Mouse (Mus musculus) adrenal gland, postnatal 4 days (tissue): ENCODE data around the gene Asf1b. TPM values are rescaled to one million over a fixed set of nuclear protein-coding genes. Genes with fewer than 3 reads are reported as not detected.

Source experiments
- DNase-seq, 2 experiments: peaks; one replicate each; pipeline ENCODE4 v3.0.0; 2021 to 2022; ENCODE audit warnings: low spot score in 2 of 2, mixed read lengths in 2 of 2
- long read RNA-seq, 2 experiments: library from polyadenylated mRNA; stranded (forward); transcript quantifications; one replicate each; pipeline ENCODE4 v2.0.0; 2021
- total RNA-seq, 2 experiments: library from RNA; stranded (reverse); gene quantifications; 2 replicates each; pipeline ENCODE4 v1.2.3; 2021

Asf1b gene
- 10 to 100 TPM; 16.9 to 20.1 TPM for total RNA-seq
- long read RNA-seq, experiment 1, transcript Asf1b-201 (4 exons, 1,788 nt), result major isoform, 14 of 16 reads
- long read RNA-seq, experiment 1, partial matches to known transcripts, result 1 of 16 reads
- long read RNA-seq, experiment 1, other reads (novel, unspliced or antisense), result 1 of 16 reads
- long read RNA-seq, experiment 2, transcript Asf1b-201 (4 exons, 1,788 nt), result major isoform, 27 of 30 reads
- long read RNA-seq, experiment 2, partial matches to known transcripts, result 0 of 30 reads
- long read RNA-seq, experiment 2, other reads (novel, unspliced or antisense), result 3 of 30 reads

DNA sequence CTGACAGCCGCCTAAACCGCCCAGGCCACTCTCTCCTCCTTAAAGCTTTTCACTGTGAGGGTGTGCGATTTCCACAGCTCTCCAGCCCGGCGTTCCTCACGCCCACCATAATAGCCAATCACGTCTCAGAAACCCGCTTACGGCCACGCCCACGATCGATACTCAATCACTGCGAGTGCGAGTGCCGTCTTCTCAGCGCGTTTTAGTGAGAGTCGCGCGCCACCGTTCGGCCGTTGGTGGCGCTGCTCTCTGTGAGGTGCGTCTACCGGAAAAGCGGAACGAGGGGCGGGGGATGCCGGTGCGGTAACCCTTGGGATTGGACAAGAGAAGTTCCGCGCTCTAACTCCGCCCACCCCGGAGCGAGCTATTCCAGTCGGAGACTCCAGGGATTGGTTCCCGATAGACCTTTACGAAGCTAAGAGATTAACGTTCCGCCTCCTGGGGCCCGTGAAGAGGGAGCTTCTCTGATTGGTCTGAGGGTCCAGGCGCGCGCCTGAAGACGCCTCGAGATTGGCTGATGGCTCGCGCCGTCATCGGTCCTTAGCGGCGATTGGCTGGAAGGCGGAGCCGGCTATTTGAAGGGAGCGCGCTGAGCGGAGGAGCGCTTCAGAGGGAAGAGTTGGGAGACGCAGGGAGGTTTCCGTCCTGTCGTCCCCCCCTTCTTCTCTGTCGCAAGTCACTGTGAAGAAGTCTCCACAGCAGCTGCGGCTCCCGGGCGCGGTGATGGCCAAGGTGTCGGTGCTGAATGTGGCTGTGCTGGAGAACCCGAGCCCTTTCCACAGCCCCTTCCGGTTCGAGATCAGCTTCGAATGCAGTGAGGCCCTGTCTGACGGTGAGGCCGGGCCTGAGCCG lies at the start of gene Asf1b, which contains the start of gene Gm10644:
Gene Asf1b (plus strand): TSS at position 402 of the 852 bp plus-strand sequence.
Gene Gm10644 (minus strand): TSS at position 100 of the 852 bp plus-strand sequence.
- DNase-seq, result peak; percentile 77 to 95

DNA sequence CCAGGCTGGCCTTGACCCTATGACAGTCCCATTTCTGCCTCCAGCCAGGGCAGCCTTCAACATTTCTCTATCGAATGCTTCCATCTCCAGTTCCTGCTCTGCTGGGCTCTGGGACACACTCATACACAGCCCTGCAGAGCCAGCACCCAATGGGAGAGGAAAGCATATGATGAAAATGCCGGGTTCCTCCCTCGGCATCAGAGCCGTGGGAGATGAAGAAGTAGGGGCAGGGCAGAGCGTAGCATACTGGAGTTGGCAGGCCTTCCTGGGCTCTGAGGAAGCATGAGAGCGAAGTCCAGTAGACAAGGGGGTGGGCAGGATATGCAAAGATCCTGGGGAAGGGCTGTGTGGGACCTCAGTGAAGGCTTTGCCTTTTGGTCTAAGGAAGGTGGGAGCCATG lies 46.7 kb upstream of the Asf1b start:
- DNase-seq, result no peak

DNA sequence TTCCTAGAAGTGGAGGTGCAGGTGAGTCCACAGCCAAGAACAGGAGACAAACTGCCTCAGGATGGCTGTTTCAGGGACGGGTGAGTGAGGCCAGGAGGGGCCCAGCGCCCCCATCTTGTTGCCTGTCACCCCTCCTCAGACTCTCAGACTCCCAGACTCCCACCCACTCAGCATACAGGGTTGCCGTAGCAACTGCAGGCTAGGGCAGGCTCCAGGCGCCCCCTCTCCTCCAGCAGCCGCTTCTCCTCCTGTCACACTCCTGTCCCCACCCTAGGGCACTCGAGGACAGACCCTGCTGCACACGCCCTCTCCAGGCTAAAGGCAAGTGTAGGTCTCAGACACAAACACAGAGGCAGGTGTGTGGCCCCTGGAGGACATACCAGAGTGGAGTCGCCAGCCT lies 46.0 kb upstream of the Asf1b start:
- DNase-seq, result no peak

DNA sequence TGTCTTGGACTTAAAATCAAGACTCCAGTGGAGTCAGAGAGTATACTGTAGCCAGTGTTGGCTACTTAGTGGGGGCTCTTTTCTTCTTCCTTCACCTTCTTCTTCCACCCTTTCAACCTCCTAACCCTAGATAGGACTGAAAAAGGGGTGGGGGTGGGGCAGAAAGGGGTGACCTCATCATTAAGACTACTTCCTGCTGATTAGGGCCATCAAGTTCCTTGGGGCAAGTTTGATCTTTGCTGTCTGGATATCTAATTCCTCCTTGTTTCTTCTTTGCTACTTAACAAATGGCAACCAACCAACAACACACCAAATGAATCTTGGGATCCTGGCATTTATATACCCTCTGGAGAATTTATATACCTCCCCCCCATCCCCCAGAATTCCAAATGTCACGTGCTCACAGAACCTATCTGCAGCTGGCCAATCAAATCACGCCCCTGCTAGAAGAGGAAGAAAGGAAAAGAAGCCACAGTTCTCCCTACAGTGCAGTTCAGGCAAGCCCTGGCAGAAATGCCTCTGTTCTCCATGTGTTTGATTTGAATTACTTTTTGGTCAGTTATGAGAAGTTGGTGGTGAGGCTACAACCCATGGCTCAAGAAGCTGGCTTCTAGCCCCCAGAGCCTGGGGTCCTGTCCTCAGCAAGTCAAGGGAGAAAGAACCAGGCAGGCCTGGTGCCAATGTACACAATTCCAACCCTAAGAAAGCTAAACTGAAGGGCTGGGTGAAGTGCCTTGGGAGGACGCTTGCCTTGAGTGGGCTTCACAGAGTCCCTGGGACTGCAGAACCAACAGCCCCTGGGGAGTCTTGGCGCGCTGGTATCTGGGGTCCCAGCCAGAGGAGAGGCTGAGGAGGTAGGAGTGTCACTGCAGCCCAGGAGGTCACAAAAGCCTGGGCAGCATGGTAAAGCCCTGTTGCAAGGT lies 43.2 kb upstream of the Asf1b start:
- no peak for DNase-seq

DNA sequence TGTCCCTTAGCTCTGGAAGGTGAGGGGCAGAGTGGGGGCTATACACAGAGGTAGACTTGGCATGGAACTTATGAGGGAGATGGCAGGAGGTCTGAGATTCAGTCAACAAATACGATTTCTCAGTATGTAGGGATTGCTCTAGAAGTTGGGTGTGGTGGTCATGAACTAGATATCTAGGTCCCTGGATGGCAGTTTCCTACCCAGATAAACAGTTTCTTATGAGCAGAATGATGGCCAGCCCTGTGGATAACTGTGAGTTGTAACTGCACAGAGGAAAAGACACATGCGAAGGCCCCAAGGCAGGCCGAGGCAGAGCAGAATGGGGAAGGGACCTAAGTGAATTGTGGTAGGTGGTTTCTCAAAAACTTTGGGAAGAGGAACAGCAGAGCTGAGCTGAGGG lies 41.1 kb upstream of the Asf1b start:
- no peak for DNase-seq

DNA sequence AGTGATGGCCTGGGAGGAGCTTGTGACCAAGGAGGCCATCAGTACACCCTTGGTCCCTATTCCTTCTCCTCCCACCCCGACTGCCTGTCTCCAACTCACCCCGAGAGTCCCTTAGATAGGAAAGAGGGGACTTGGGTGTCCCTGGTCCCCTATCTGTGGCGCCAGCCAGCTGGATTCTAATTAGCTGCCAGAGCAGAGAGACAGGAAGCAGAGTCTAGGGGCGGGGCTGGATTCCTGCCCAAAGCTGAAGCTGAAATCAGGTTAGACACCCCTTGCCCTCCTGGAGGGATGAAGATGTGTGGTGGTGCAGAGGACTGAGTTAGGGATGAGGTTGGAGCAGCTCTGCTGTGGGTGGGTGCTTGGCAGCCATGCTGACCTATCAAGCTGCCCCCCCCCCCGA lies 40.4 kb upstream of the Asf1b start:
- no peak for DNase-seq

DNA sequence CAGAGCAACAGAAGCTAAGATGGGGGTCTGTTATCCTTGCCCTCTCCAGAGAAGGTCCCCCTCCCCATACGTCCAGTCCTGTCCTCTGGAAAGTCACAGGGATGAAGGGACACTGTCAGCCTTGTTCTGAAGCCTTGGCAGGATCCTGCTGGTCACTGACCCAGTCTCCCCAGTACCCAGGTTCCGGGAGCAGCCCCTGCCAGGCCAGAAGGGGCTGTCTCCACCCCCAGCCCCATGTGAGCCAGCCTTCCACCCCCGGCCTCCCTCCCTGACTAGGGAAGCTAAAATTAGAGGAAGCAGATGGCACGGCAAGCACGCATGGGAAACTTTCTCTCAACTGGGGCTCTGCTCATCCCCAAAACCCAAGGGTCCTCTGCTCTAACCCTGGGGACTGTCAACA lies 39.3 kb upstream of the Asf1b start:
- DNase-seq, result no peak

DNA sequence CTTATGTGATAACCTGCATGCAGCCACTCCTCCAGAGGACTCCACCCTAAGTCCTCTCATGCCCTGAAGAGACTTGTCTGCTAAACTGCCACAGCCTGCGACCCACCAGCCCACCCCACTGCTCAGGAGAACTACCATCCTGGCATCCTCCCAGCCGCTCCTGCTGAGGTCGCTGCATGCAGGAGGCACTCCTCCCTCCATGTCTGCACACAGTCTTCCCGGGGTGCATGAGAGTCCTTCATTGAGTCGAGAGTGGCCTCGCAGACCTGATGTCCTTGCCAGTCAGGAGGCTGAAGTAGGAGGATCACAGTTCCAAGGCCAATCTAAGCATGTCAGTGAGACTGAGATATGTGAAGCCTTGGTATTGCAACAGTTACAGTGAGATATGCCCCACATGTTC lies 37.7 kb upstream of the Asf1b start:
- no peak for DNase-seq

DNA sequence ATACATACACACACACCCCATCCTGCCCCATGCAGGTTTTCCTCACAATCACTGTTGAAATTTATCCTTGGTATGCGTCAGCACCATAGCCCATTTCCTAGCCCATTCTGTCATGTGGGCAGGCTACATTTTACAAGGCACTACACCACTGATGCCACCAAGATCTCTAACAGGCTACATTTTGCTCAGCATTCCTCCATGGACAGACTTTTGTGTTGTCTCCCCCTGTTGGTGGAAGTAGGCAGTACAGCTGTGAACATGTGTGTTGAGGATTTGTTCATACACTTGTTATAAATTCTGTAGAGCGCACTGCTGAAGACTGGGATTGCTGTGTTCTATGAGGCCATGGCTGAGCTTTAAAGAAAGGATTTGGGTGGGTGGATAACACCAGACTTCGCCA lies 33.7 kb upstream of the Asf1b start:
- DNase-seq, result peak; percentile 57 to 75

DNA sequence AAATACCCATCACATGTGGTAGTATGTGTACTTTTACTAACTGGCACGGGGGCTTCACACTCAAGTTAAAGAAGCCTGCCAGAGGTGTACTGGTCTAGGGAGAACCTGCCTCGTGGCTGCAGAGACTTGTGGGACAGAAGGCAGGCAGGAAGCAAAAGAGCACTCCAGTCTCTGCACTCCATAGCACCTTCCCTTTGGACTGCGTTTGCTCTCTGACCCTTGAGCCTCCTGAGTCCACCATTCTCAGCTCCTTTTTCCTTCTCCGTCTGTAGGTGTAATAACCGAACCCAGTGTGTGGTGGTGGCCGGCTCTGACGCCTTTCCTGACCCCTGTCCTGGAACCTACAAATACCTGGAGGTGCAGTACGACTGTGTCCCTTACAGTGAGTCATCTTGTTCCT lies 32.6 kb upstream of the Asf1b start:
- no peak for DNase-seq

DNA sequence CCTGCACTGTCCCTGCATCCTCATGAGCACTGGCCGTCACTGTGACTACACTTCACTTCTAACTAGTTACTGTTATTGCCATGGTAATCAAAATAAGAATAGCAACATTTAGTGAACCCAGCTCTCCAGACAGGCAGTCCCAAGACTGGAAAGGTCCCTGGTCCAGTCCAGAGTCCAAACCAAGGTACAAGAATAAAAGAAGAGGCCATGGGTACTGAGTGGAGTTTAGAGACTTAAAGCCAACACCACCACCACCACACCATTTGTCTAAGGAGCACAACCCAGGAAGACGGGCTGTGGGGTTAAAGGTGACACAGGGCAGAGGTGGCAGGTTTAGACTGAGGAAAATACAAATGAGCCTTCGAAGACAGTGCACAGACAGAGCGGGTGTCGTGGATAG lies 30.7 kb upstream of the Asf1b start:
- DNase-seq, result no peak

DNA sequence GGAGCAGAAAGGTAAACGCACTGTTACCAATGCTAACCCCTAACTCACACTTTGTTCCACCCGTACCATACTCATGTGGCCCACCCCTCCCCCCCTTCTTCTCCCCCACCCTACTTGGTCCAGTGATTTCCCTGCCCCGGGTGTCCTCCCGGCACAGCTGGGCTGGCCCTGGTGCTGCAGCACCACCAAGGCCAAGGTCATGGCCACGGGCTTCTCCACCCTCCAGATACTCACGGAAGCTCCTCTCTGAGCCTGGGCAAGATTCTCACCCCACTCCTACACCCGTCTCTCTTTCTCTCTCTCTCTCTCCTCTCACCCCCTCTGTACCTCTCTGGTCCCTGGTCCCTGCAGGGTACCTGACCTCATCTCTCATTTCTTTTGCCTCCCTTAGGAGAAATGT lies 29.0 kb upstream of the Asf1b start:
- peak in 1 of 2 experiments; percentile 40 for DNase-seq

DNA sequence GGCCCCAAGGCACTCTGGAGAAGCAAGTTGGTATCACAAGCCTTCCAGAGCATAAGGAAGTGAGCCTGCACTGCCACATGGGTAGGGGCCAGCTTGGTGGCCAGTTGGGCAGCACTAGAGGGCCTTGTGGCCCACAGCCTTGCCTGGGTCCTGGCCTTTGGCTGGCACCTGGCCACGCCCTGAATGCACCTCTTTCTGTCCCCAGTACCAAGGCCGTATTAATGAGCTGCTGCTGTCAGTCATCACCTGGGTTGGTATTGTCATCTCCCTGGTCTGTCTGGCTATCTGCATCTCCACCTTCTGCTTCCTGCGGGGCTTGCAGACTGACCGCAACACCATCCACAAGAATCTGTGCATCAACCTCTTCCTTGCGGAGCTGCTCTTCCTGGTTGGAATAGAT lies 21.1 kb upstream of the Asf1b start:
- no peak for DNase-seq

DNA sequence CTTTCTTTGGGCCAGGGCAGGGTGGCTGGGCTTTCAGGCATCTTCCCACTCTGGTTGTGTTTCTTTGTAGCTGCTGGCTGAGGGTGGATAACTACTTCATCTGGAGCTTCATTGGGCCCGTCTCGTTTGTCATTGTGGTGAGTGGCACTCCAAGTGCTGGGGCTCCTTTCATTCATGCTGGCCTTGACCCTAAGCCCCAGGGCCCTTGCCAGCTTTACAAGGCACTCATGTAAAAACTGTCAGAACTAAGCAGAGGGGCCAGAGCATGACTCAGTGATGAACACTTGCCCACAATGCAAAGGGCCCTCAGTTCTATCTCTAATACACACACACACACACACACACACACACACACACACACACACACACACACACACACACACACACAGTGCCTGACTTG lies 20.3 kb upstream of the Asf1b start:
- no peak for DNase-seq

DNA sequence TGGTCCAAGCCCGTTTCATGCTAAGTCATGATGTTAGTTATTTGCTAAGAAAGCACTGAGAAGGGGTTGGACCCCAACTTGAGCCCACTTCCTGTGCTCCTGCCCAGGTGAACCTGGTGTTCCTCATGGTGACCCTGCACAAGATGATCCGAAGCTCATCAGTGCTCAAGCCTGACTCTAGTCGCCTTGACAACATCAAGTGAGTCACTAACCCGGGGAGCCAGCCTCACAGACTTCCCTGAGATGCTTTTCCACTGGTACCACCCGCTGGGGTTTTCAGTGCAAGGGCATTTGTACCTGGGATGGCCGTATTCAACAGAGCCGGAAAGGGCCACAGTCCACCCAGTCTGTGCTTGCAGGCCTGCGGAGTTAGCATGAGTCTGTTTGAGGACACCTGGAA lies 19.9 kb upstream of the Asf1b start:
- DNase-seq, result no peak

DNA sequence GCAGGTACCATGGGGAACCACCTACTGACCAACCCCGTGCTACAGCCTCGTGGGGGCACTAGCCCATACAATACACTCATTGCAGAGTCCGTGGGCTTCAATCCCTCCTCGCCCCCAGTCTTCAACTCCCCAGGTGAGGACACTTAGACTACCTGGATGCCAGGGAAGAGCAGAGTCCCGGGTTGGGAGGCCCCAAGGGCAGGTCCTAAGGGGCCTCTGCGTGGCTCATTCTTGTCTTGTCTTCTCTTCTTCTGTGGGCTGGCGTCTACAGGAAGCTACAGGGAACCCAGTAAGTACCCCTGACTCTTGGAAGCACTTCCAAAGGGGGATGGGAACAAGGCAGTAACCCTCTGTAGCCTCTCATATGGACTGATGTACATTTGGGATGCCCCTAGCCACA lies 17.7 kb upstream of the Asf1b start:
- DNase-seq, result no peak

DNA sequence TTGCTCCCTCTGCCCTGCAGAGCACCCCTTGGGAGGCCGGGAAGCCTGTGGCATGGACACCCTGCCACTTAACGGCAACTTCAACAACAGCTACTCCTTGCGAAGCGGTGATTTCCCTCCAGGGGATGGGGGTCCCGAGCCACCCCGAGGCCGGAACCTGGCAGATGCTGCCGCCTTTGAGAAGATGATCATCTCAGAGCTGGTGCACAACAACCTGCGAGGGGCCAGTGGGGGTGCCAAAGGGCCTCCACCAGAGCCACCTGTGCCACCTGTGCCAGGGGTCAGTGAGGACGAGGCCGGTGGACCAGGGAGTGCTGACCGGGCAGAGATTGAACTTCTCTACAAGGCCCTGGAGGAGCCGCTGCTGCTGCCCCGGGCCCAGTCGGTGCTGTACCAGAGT lies 17.0 kb upstream of the Asf1b start:
- no peak for DNase-seq

DNA sequence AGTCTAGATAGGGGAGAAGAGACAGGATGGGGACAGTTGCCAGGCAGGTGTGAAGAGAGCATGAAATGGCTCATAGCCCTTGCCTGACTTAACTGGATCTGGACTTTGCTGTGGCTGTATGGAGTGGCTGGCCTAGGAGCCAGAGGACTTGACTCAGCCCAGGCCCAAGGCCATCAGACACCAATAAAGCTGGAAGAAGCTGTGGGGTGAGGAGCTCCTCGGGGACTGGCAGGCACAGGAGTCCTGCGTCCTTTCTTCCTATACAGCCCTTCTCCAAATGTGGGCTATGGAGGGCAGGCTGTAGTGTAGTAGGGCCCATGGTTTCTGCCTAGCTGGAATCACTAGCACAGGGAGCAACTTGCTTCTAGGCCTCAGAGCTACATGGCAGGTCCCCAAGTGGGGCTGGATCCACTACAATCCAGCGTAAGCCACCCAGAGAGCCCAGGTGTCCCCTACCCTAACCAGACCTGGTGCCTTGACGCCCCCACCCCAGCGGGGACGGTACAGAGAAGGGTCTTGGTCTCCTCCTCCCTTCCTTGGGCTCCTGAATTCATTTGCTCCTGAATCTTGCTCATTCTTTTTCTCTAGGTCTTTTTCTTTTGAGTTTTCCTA lies 14.1 kb upstream of the Asf1b start:
- DNase-seq, result no peak

DNA sequence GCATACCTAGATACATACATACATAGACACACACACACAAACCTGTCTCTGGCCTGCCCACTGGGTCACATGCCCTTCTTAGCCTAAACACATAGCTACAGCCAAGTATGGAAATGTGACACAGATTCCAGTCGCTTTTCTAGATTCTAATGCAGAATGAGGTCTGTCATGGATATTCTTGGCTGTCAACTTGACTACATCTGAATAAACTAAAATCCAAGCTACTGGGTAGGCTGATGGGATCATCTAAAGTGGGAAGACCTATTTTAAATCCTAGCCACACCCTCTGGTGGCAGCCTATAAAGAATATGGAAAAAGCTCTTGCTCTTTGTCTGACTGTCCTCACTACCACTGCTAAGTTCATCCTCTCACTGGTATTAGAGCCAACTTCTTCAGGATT lies 12.9 kb upstream of the Asf1b start:
- no peak for DNase-seq

DNA sequence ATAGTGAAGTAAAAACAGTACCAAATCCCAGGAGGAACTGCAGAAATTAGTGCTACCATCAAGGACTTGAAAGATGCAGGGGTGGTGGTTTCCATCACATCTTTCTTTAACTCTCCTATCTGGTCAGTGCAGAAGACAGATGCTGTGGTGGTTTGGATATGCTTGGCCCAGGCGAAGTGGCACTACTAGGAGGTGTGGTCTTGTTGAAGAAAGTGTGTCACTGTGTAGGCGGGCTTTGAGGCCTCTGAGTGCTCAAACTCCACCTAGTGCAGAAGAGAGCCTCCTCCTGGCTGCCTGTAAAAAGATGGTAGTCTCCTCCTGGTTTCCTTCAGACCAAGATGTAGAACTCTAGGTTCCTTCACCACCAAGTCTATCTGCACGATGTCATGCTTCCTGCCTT lies 9.8 kb upstream of the Asf1b start:
- no peak for DNase-seq

DNA sequence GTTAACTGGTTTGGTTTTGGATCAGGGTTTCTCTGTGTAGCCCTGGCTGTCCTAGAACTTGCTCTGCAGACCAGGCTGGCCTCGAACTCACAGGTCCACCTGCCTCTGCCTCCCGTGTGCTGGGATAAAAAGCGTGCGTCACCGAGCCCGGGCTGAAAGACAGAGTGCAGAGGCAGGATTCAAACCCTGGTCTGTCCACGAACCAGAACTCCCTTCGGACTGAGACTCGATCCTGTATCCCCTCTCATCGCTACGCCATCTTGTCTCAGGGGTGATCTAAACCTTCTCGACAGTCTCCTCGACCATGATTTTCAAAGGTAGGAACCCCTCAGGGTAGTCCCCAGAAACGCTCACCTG lies 580 bp upstream of the Asf1b start:
- no peak for DNase-seq

DNA sequence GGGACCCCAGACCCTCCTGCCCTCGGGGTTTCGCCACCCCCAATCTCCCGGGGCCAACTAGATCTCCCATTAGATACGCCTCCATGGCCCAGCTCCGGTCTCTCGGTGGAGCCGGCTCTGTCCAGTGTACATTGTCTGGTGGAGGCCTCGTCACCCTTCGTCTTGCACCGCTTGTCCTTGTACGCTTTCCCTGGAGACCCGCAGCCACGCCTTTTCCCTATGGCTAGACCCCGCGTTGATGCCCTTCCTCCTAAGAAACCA lies 581 bp downstream of the Asf1b start:
- no peak for DNase-seq
